Mouse (Mus musculus) neural tube, embryonic 11.5 days (tissue): ENCODE results near the gene Usp15. TPM values are rescaled to one million over a fixed set of nuclear protein-coding genes. Genes with fewer than 3 reads are reported as not detected.

Source experiments
- ATAC-seq: fragments of 200-750 bp; cut with Nextera tagmentation; 2 replicates; pipeline ENCODE4 v1.8.0; 2017; ENCODE audit warnings: moderate number of reproducible peaks, mild to moderate bottlenecking, moderate TSS enrichment, moderate library complexity; ENCODE audit not compliant: insufficient read depth, low FRiP score, low TSS enrichment
- DNase-seq: peaks from one replicate; pipeline ENCODE4 v3.0.0-alpha.2; 2015; ENCODE audit warnings: low spot score
- H3K27ac ChIP-seq: fragments of 300-500 bp; sonication (generic); 2 replicates; pipeline ENCODE4 v1.5.1; 2014; ENCODE audit warnings: low read depth, mild to moderate bottlenecking, low read length
- H3K27me3 ChIP-seq: fragments of 300-500 bp; sonication (generic); 2 replicates; pipeline ENCODE4 v1.6.1; 2014; ENCODE audit warnings: mild to moderate bottlenecking, low read length, mixed read lengths; ENCODE audit not compliant: control insufficient read depth, insufficient read depth
- H3K36me3 ChIP-seq: fragments of 300-500 bp; sonication (generic); 2 replicates; pipeline ENCODE4 v1.6.1; 2014; ENCODE audit warnings: mild to moderate bottlenecking, low read length, moderate library complexity, mixed read lengths; ENCODE audit not compliant: control insufficient read depth, insufficient read depth
- H3K4me1 ChIP-seq: fragments of 300-500 bp; sonication (generic); 2 replicates; pipeline ENCODE4 v1.6.1; 2014; ENCODE audit warnings: low read length, mixed read lengths; ENCODE audit not compliant: control insufficient read depth, insufficient read depth
- H3K4me2 ChIP-seq: fragments of 300-500 bp; sonication (generic); 2 replicates; pipeline ENCODE4 v1.6.1; 2014; ENCODE audit warnings: low read depth, mild to moderate bottlenecking, moderate library complexity
- H3K4me3 ChIP-seq: fragments of 300-500 bp; sonication (generic); 2 replicates; pipeline ENCODE4 v1.5.1; 2014; ENCODE audit warnings: low read depth, low read length
- H3K9ac ChIP-seq: fragments of 300-500 bp; sonication (generic); 2 replicates; pipeline ENCODE4 v1.6.1; 2014; ENCODE audit warnings: mild to moderate bottlenecking, low read length
- H3K9me3 ChIP-seq: fragments of 300-500 bp; sonication (generic); 2 replicates; pipeline ENCODE4 v1.6.1; 2016; ENCODE audit warnings: low read length; ENCODE audit not compliant: control insufficient read depth
- WGBS: fragments of 180-500 bp; shearing (Covaris S2); extraction: QIAGEN DNeasy Blood & Tissue Kit; methylation state at CpG from one replicate; pipeline ENCODE4 v1.1.7; 2014; 5-methylcytosine and 5-hydroxymethylcytosine counted together
- polyA plus RNA-seq: library from polyadenylated mRNA; unstranded; fragments of >200 nt; fragmentation: Nextera tagmentation; extraction: Ambion mirVana; gene quantifications from 2 replicates; pipeline ENCODE4 v1.2.1, GENCODE M21; 2014

Gene Usp15
- polyA plus RNA-seq, 1 experiment from 2014 or later, result 79.7 TPM

DNA sequence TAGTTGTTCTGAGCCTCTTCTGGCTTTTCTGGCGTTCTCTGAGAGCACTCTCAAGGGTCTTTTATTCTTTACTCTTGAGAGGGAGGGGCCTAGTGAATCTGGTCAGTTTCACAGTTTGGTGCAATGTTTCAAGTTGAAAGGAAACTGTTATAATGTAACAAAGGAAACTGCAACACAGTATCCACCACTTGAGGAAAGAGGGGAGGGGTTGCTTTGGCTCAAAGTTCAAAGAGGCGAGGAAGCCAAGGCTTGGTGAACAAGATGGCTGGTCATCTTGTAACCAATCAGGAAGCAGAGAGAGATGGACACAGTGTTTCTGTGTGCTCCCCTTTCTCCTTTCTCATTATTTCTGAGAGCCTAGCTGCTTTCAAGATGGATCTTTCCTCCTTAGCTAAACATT lies 109.9 kb downstream of the Usp15 start:
- no peaks in the 10 kb centered on the region for H3K4me1 ChIP-seq
- DNase-seq, result no peak
- H3K27ac ChIP-seq, result no peak overlapping the region
- no peaks in the 10 kb centered on the region for H3K36me3 ChIP-seq
- no peaks in the 10 kb centered on the region for H3K27me3 ChIP-seq
- H3K4me3 ChIP-seq, result no peak overlapping the region
- no peaks in the 10 kb centered on the region for H3K9me3 ChIP-seq
- no peak for ATAC-seq
- H3K9ac ChIP-seq, result no peak overlapping the region
- WGBS, result 77% methylated on average over 2 of the region's 2 CpGs
- H3K4me2 ChIP-seq, result no peak overlapping the region

DNA sequence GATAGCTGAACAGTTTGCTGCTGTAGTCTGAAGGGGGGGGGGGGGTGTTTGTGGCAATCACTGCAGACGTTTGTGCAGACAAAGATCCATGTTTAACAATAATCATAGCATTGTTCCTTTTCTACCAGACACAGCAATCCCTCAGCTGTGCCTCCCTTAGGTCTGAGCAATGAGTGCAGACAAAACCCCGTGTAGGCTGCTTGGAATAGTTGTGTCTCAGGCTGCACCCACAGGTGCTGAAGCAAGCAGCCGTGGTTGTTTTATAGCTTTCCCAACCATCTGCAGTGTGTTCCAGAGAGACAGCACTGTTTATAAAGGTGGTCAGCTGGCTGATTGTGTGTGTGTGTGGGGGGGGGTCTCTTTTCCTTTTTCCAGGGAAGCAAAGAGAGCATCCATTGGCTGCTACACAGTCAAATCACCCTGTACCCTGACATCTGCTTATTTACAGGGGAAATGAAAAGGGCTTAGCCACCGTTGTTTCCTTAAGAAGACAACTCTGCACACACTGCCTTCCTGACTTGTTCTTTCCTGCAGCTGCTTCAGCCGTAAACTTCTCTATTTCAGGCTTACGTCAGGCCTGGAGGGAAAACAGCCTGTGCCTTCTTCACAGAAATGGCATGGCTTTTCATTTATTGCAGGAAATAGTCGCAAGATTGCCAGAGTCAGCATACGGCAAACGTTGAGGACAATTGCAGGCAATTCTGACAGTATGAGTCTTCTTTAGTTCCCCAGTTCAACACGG lies 111.7 kb downstream of the Usp15 start:
- no peak overlapping the region for H3K4me2 ChIP-seq
- H3K4me1 ChIP-seq, result no peaks in the 10 kb centered on the region
- DNase-seq (no peak), ATAC-seq (no peak)
- 46% methylated on average over 10 of the region's 10 CpGs for WGBS
- no peak overlapping the region for H3K4me3 ChIP-seq
- H3K9me3 ChIP-seq, result no peaks in the 10 kb centered on the region
- no peaks in the 10 kb centered on the region for H3K27me3 ChIP-seq
- no peak overlapping the region for H3K27ac ChIP-seq
- no peaks in the 10 kb centered on the region for H3K36me3 ChIP-seq
- no peak overlapping the region for H3K9ac ChIP-seq

DNA sequence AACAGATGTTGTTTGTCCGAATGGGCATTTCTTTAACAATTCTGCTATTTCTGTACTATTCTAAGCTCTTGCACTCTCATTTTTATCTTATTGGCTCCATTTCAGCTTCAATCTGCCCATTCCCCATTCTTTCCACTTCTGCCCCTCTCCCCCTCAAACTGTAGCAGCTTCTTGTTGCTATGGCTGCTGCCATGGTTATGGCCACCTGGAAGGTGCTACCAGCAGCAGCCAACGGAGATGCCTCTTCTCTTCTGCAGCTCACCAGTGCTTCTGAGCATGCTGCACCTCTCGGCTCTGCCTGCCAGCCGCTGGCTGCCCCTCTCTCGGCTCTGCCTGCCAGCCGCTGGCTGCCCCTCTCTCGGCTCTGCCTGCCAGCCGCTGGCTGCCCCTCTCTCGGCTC lies 112.5 kb downstream of the Usp15 start:
- H3K27me3 ChIP-seq, result no peaks in the 10 kb centered on the region
- no peak overlapping the region for H3K4me3 ChIP-seq
- no peak overlapping the region for H3K9ac ChIP-seq
- DNase-seq (no peak), ATAC-seq (no peak)
- WGBS, result 74% methylated on average over 9 of the region's 9 CpGs
- no peak overlapping the region for H3K27ac ChIP-seq
- no peaks in the 10 kb centered on the region for H3K9me3 ChIP-seq
- H3K4me1 ChIP-seq, result no peaks in the 10 kb centered on the region
- no peaks in the 10 kb centered on the region for H3K36me3 ChIP-seq
- no peak overlapping the region for H3K4me2 ChIP-seq

DNA sequence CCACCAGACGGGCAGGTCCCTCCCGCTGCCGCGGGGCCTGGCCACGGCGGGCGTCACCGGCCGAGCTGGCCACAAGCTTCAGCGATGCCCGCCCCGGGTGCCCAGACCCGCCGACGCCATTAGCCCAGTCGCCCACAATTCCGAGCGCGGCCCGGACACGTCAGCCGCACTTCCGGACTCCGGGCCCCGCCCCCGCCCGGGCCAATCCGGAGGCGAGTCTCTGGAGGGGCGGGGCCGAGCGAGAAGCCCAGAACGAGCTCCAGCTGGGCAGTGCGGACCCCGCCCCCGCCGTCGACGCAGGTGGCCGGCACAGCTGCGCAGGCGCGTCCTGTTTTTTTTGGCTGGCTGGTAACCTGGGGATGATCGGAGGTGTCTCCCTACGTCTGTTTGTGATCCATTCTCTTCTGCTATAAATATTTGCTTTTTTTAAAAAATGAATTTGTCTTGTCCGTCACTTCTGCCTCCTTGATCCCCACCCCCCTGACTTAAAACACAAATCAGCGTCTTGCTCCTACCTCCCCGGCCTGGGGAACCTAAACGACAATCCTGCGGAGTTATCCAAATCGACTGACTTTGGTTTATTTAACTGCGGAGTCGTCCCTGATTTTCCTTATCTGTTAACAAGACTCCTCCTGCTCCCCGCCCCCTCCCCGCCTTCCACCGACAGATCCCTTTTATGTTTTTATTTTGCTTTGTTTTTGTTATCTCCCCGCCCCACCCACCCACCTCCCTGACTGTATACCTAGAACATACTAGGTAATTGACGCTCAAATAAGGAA lies 120.4 kb downstream of the Usp15 start, which contains the start of gene Mon2:
Gene Mon2 (minus strand): TSS at position 261 of the 779 bp plus-strand sequence.
- Histone ChIP-seq H3K36me3 (no peaks in the 10 kb centered on the region), H3K27me3 (no peaks in the 10 kb centered on the region), H3K27ac (peak within 1 kb of the TSS; percentile 36), H3K9me3 (no peaks in the 10 kb centered on the region), H3K4me2 (peak within 1 kb of the TSS; percentile 79), H3K9ac (peak within 1 kb of the TSS; percentile 86), H3K4me3 (peak within 1 kb of the TSS; percentile 99), H3K4me1 (peaks cover 5% of the 10 kb centered on the region)
- under 1% methylated on average over 47 of the region's 58 CpGs for WGBS
- ATAC-seq, result peak; percentile 99
- DNase-seq, result peak; percentile 99

DNA sequence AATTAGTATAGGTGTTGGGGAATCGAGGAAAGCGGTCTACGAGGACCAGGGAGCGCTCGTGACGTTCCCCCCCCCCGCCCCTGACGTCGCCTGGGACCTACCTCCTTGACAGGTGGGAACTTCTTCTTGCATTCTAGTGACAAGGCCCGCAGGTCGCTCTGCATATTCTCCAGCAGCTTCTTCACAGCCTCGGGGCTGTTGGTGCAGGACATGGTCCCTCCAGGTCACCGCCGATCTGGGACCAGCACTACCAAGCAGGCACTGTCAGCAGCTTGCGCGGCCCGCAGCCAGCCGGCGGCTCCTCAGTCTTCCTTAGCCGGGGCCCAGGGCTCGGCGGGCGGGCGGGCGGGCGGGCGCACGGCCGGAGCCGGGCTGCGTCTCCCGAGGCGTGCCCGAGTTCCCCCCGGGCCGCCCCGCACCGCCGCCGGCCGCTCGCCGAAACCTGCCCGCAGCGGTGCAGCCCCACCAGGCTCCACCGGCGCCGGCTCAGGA lies 121.0 kb downstream of the Usp15 start:
- peaks cover 5% of the 10 kb centered on the region for H3K4me1 ChIP-seq
- H3K36me3 ChIP-seq, result no peaks in the 10 kb centered on the region
- WGBS, result under 1% methylated on average over 27 of the region's 48 CpGs
- no peaks in the 10 kb centered on the region for H3K9me3 ChIP-seq
- no peak for DNase-seq
- H3K27ac ChIP-seq, result peak overlapping the region; percentile 36
- H3K4me2 ChIP-seq, result peak overlapping the region; percentile 79
- ATAC-seq, result peak; percentile 77
- H3K9ac ChIP-seq, result peak overlapping the region; percentile 86
- H3K4me3 ChIP-seq, result peak overlapping the region; percentile 99
- no peaks in the 10 kb centered on the region for H3K27me3 ChIP-seq

DNA sequence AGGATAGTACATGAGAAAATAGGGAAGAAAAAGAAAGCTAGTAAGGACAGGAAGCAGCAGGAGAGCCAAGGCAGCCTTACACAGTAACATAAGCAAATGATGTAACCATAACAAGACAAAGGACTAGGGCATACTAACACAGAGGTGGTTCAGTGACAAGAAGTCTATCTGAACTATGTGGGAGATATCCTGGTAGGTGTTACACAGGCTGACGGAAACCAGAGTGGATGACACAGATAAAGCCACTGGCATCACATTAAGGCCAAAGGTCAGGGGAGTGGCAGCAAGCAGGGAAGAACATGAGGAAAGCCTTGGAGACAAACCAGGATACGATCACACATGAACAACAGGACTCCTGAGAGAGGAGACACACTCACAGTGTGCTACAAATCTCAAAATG lies 124.8 kb downstream of the Usp15 start:
- no peak for DNase-seq
- no peak overlapping the region for H3K4me3 ChIP-seq
- H3K4me1 ChIP-seq, result peaks cover 5% of the 10 kb centered on the region
- H3K4me2 ChIP-seq, result no peak overlapping the region
- WGBS, result 87% methylated on average over 2 of the region's 2 CpGs
- no peaks in the 10 kb centered on the region for H3K27me3 ChIP-seq
- no peak overlapping the region for H3K27ac ChIP-seq
- H3K9me3 ChIP-seq, result no peaks in the 10 kb centered on the region
- no peak overlapping the region for H3K9ac ChIP-seq
- H3K36me3 ChIP-seq, result no peaks in the 10 kb centered on the region
- ATAC-seq, result no peak

DNA sequence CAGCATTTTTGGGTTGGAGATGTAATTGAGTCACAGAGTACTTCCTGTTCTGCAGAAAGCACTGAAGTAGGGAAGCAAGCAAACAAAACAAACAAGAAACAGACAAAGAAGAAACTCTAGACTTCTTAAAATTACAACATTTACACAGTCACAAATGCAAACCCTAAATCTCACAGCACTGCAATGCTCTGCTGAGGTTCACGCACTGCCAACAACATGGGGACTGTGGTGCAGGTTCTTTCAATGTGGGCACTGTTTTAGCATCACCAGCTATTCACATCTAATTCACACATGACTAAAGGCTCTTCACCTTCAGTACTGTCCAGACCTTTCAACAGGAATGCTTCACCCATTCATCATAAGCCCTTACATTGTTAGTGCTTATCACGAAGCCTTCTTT lies 133.8 kb downstream of the Usp15 start:
- no peaks in the 10 kb centered on the region for H3K9me3 ChIP-seq
- H3K27me3 ChIP-seq, result no peaks in the 10 kb centered on the region
- no peak for ATAC-seq
- no peak for DNase-seq
- no peaks in the 10 kb centered on the region for H3K4me1 ChIP-seq
- 0 out of 2 replicates have a peak, but pooled peaks cover 2% of the 10 kb centered on the region for H3K36me3 ChIP-seq
- WGBS, result 95% methylated on average over 2 of the region's 2 CpGs
- no peak overlapping the region for H3K4me3 ChIP-seq
- no peak overlapping the region for H3K4me2 ChIP-seq
- no peak overlapping the region for H3K27ac ChIP-seq
- H3K9ac ChIP-seq, result no peak overlapping the region

DNA sequence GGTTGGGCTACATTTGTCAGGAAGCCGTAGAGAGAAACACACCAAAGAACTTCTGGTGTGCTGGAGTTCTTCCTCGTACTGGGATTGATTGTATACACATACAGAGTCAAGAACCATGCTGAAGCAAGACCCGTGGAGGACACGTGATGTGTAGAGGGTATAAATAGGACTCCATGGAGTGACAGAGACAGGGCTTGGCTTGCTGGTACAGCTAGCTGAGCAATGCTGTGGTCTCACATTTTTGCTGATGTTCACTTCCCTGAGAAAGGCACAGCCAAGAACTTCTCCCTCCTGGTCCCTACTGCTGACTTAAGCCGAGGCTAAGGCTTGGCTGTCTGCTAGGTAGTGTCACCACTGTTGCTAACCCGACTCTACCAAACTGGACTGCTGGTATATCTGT lies 136.0 kb downstream of the Usp15 start:
- H3K27ac ChIP-seq, result no peak overlapping the region
- no peak overlapping the region for H3K4me2 ChIP-seq
- no peaks in the 10 kb centered on the region for H3K27me3 ChIP-seq
- no peak overlapping the region for H3K4me3 ChIP-seq
- H3K9ac ChIP-seq, result no peak overlapping the region
- 91% methylated on average over 6 of the region's 6 CpGs for WGBS
- DNase-seq, result no peak
- 0 out of 2 replicates have a peak, but pooled peaks cover 2% of the 10 kb centered on the region for H3K36me3 ChIP-seq
- H3K4me1 ChIP-seq, result no peaks in the 10 kb centered on the region
- H3K9me3 ChIP-seq, result no peaks in the 10 kb centered on the region
- no peak for ATAC-seq
